21 mouse cellular contexts compared by ENCODE assay signal in the genomic region with DNA sequence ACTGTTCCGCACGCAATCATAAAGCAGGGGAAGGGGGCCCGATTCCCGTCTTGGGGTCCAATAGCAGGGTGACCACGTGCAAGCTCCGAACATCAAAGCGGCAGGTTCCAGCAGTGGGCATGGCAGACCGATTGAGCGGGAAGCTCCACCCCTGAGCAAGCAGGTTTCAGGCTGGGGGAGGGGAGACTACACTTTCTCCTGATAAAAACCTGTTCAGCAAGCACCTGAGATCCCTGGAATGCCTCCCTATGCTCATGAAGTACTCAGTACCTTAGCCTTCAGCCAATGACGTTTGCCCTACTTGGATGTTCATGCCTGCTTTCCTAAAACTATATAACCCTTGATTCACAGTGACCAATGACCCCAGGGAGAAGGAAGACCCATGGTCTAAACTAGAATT.
DNase-seq lines count a peak whose midpoint lies in the region; ATAC-seq and TF ChIP-seq lines count a peak whose summit lies in the region.
"Had no signal": no experiment of that assay in that cellular context is flagged by ENCODE, and none has a peak within 500 bp of the region (broad histone marks: within the 10 kb centered on the region; RNA-seq: fewer than 3 reads in every experiment).

No protein-coding gene starts in this region.

- H3K9ac ChIP-seq in intestine, embryonic 15.5 days = no peak overlapping the region
- H3K9ac ChIP-seq in forebrain, postnatal 0 days = no peak overlapping the region
- H3K9ac ChIP-seq: hindbrain, embryonic 12.5 days; limb, embryonic 15.5 days; liver, embryonic 15.5 days; neural tube, embryonic 15.5 days had no signal

- H3K9me3 ChIP-seq in E14TG2a.4 (ENCODE audit: low read length) = no peaks in the 10 kb centered on the region; the same call in 1 of the 2 replicates
- no peaks in the 10 kb centered on the region for H3K9me3 ChIP-seq in intestine, embryonic 15.5 days
- H3K9me3 ChIP-seq in forebrain, postnatal 0 days (ENCODE audit: low read length) = no peaks in the 10 kb centered on the region
- H3K9me3 ChIP-seq: hindbrain, embryonic 12.5 days; limb, embryonic 15.5 days; liver, embryonic 15.5 days; neural tube, embryonic 15.5 days had no signal

- ATAC-seq in intestine, embryonic 15.5 days = peak; percentile 97
- ATAC-seq in forebrain, postnatal 0 days = no peak
- ATAC-seq: forebrain, embryonic 14.5 days; midbrain, embryonic 16.5 days had no signal

- TF ChIP-seq POLR2A in cerebellum, adult 2 months (IDR thresholded peaks at IDR 0.05; ENCODE audit: borderline replicate concordance, insufficient read depth, low read length) = no peak

- peak overlapping the region; percentile 23; the same call in 1 of the 2 replicates for H3K4me3 ChIP-seq in E14TG2a.4 (replicated peaks; ENCODE audit: low read length)
- H3K4me3 ChIP-seq in intestine, embryonic 15.5 days (replicated peaks) = no peak overlapping the region
- no peak overlapping the region for H3K4me3 ChIP-seq in forebrain, postnatal 0 days (ENCODE audit: low read depth, low read length)
- H3K4me3 ChIP-seq in cerebellum, adult 2 months (replicated peaks; ENCODE audit: insufficient read depth, low read depth, low read length) = no peak overlapping the region
- H3K4me3 ChIP-seq: hindbrain, embryonic 12.5 days; limb, embryonic 15.5 days; liver, embryonic 15.5 days; megakaryocyte, embryonic 14.5 days; neural tube, embryonic 15.5 days had no signal

- H3K36me3 ChIP-seq in E14TG2a.4 (ENCODE audit: insufficient read depth, low read length) = no peaks in the 10 kb centered on the region
- H3K36me3 ChIP-seq in intestine, embryonic 15.5 days = no peaks in the 10 kb centered on the region
- H3K36me3 ChIP-seq in forebrain, postnatal 0 days (ENCODE audit: insufficient read depth) = no peaks in the 10 kb centered on the region
- H3K36me3 ChIP-seq: hindbrain, embryonic 12.5 days; limb, embryonic 15.5 days; liver, embryonic 15.5 days; neural tube, embryonic 15.5 days had no signal

- H3K27ac ChIP-seq in intestine, embryonic 15.5 days = no peak overlapping the region
- no peak overlapping the region for H3K27ac ChIP-seq in forebrain, postnatal 0 days (ENCODE audit: low read depth, low read length)
- H3K27ac ChIP-seq in cerebellum, adult 2 months (ENCODE audit: insufficient read depth, low read length) = no peak overlapping the region
- H3K27ac ChIP-seq: hindbrain, embryonic 12.5 days; limb, embryonic 15.5 days; liver, embryonic 15.5 days; neural tube, embryonic 15.5 days had no signal

- TF ChIP-seq CTCF in E14TG2a.4 (conservative IDR thresholded peaks at IDR 0.05; ENCODE audit: low read length) = no peak
- no peak for TF ChIP-seq CTCF in forebrain, postnatal 0 days (IDR thresholded peaks at IDR 0.05; ENCODE audit: low read depth)
- TF ChIP-seq CTCF in cerebellum, adult 2 months (IDR thresholded peaks at IDR 0.05; ENCODE audit: borderline replicate concordance, insufficient read depth, low read depth, low read length) = no peak

- peak; percentile 3 to 33 for DNase-seq in lung, adult 18-20 months
- no peak for DNase-seq in lung, postnatal 4 days
- peak; percentile 12 for DNase-seq in lung, postnatal 25 days (ENCODE audit: low spot score)
- DNase-seq in forebrain, postnatal 0 days = no peak
- DNase-seq in cerebellum, adult 2 months = no peak
- no peak for DNase-seq in cerebellum, postnatal 14 days
- DNase-seq: adrenal gland, postnatal 36 days; cerebellum, adult 18-20 months; heart, postnatal 10 days; thymus, postnatal 36 days had no signal

- H3K27me3 ChIP-seq in E14TG2a.4 (ENCODE audit: insufficient read depth, low read length) = 0 out of 2 replicates have a peak, but pooled peaks cover 3% of the 10 kb centered on the region
- no peaks in the 10 kb centered on the region for H3K27me3 ChIP-seq in intestine, embryonic 15.5 days (replicated peaks)
- H3K27me3 ChIP-seq in forebrain, postnatal 0 days (ENCODE audit: insufficient read depth, low read length) = no peaks in the 10 kb centered on the region
- no peaks in the 10 kb centered on the region for H3K27me3 ChIP-seq in cerebellum, adult 2 months (ENCODE audit: control insufficient read depth, insufficient read depth, low read length)
- H3K27me3 ChIP-seq: CH12.LX; hindbrain, embryonic 12.5 days; limb, embryonic 15.5 days; liver, embryonic 15.5 days; megakaryocyte, embryonic 14.5 days; neural tube, embryonic 15.5 days had no signal

- H3K4me2 ChIP-seq in intestine, embryonic 15.5 days (replicated peaks) = peak overlapping the region; percentile 30
- no peak overlapping the region for H3K4me2 ChIP-seq in forebrain, postnatal 0 days (ENCODE audit: low read depth)
- H3K4me2 ChIP-seq: heart, embryonic 11.5 days; hindbrain, embryonic 12.5 days; limb, embryonic 15.5 days; liver, embryonic 15.5 days; neural tube, embryonic 15.5 days had no signal

- WGBS in intestine, embryonic 15.5 days = 33% methylated on average over 10 of the region's 10 CpGs
- 57% methylated on average over 10 of the region's 10 CpGs for WGBS in forebrain, postnatal 0 days
- 59% methylated on average over 10 of the region's 10 CpGs for WGBS in cerebellum, adult 2 months

- H3K4me1 ChIP-seq in E14TG2a.4 (replicated peaks; ENCODE audit: low read depth, low read length) = no peaks in the 10 kb centered on the region
- no peaks in the 10 kb centered on the region for H3K4me1 ChIP-seq in intestine, embryonic 15.5 days (replicated peaks)
- H3K4me1 ChIP-seq in forebrain, postnatal 0 days (ENCODE audit: insufficient read depth) = no peaks in the 10 kb centered on the region
- H3K4me1 ChIP-seq in cerebellum, adult 2 months (ENCODE audit: control insufficient read depth, insufficient read depth, low read length) = no peaks in the 10 kb centered on the region
- H3K4me1 ChIP-seq: hindbrain, embryonic 12.5 days; limb, embryonic 15.5 days; liver, embryonic 15.5 days; neural tube, embryonic 15.5 days had no signal

Comparison
In these comparisons a context has a peak if more than half of its experiments do, and no peak if none do; other contexts are left out.
1. DNase-seq: peak in lung, adult 18-20 months (2 of 2) and lung, postnatal 25 days (single experiment); none in lung, postnatal 4 days (0 of 2), forebrain, postnatal 0 days (single experiment), cerebellum, adult 2 months (0 of 2) and cerebellum, postnatal 14 days (0 of 2).